Mouse (Mus musculus): Measurements from ENCODE around the gene Plcd1.

Plcd1 gene

DNA sequence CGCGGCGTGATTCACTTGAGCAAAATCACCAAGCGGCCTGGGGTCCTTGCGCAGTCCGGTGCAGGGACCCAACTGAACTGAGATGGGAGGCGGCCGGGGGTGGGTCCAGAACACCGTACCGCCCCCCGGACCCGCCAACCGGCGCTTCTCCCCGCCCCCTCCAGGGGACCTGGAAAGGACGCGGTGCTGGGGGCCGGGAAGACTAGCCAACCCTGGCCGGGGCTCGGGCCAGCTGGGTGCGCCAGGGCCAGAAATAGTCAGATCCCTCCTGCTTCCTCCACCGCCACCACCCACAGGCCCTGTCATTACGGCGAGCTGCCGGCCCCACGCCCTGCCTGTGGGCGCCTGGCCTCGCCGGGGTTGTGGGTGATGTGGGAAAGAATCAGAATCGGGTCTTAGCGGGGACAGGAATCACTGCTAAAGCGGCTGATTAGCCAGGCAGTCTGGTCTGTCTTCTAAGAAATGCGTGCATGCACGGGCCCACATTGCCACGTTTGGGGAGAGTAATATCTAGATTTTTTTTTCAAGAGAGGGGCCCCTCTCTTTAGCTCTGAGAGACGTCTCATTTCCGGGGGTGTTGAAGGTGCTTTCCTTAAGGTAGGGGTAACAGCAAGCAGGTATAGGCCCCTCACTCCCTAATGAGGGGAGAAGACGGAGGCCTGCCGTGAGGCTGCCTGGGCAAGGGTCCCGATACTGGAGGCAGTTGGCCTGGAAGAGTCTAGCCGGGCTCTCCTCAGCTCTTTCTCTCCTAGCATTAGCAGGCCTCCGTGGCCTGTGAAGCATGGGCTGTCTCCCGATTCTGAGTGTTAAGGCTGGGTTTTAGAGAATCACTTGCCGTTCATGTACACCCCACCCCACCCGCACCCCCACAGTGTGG is at the start of gene Plcd1:
Gene Plcd1 (minus strand): TSS at position 84 of the 877 bp plus-strand sequence.
- DNase-seq = peak; percentile 54

DNA sequence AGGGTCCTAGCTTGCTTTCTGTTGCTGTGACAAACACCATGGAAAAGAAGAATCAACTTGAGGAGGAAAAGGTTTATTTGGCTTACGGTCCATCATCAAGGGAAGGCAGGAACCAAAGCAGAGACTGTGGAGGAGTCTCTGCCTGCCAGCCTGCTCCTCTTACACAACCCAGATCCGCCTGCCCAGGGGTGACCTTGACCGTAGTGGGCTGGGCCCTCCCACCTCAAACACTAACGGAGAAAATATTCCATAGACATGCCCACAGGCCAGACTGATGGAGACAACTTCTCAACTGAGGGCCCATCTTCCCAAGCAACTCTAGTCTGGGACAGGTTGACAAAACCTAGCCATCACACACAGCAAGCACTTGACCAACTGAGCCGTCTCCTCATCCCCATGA is 48.8 kb upstream of the Plcd1 start:
- DNase-seq = no peak

- no peak for DNase-seq
Observed at GRCm38 (mm10) chr9:119138836-119139235, 45.5 kb upstream of the Plcd1 start.

DNA sequence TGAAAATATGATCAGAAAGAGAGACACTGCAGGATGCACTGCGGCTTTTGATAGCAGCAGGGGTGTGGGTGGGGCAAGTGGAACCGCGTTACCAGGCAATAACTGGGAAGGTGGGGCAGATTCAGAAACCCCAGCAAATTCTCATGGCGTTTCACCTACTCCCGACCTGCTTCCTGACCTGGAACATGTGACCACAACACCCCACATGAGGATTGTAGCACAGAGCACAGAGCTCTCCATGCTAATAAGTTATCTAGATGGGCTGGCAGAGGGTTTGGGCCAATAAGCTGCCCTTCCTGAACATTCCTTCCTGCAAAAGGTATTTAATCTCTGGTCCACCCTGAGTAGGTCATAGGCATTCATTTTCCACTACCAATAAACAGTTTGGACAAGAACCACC is 37.4 kb upstream of the Plcd1 start:
- no peak for DNase-seq

DNA sequence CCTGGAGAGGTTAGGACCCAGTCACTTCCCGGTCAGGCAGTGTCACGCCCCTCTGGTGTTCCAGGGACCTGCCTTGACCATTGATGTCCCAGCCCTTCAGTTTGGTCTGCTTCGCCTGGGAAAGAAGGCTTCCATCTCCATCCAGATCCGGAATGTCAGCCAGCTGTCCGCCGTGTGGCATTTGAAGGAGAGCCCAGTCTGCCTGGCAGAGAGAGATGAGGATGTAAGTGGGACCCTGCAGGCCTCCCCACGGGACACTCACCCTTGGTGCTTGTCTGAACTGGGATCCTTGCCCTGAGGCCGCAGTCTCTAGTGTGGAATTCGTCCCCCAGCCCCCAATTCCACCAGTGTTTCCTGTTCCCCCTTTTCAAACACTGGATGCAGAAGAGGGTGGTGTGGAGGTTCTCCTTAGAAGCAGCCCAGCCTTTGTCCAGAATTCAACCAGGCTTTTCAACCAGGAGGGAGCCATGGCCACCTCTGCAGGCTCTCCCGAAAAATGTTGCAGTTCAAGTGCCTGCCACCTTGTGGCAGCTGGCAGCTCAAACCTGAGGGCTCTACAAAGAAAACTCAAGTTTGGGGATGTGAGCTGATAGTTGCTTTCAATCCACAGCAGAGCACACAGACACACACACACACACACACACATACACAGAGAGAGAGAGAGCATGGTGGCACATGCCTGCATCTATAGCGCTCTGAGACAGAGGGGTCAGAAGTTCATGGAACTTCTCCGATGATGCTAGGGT is 35.3 kb upstream of the Plcd1 start:
- no peak for DNase-seq

- no peak for DNase-seq
Observed at GRCm38 (mm10) chr9:119122596-119123369, 29.5 kb upstream of the Plcd1 start.

- no peak for DNase-seq
Observed at GRCm38 (mm10) chr9:119120168-119120560, 26.9 kb upstream of the Plcd1 start.

DNA sequence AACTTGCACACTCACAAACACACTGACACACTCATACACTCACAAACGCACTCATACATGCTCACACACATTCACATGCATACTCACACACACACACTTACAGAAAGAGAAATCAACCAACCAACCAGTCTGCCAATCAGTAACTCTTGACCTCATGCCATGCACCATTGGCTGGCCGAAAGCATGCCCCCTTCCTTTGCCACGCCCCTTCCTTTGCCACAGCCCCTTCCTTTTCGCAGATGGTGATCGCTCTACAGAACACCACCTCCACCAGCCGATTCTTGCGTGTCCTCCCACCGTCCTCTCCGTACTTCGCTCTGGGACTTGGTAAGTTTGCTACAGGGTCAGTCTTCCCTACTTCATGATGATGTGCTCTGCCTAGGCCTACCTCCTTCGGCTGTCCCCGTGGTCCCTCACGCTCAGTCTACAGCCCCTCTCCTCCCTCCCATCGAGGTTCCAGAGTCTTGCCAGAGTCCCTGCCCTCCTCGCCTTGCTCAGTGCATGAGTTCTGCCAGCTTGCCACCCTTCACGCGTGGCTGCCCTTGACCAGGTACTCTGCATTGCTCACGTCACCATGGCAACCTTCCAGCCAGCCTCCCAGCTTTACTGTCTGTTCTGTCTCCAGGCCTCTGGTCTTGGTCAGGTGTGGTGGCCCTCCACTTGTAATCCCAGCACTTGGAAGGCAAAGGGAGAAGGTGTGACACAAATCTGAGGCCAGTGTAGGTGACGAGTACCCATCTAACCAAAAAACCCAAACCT is 26.3 kb upstream of the Plcd1 start:
- no peak for DNase-seq

DNA sequence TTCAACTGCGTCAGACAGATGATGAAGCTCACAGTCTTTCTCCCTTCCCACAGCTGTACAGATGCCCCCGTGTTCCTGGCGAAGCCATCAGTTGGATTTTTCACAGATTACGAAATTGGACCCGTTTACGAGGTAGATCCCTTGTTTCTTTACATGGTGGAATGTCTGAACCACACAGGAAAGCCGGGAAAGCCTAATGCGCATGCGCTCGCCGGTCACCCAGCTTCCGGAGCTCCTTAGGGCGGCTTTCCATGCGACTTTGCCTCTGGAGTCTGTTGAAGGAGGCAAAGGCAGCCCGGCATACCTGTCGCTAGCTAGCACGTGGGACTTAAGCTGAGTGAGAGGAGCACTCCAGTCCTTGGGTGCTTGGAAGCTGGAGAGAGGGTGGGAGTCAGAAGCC is 21.6 kb upstream of the Plcd1 start:
- DNase-seq = no peak

DNA sequence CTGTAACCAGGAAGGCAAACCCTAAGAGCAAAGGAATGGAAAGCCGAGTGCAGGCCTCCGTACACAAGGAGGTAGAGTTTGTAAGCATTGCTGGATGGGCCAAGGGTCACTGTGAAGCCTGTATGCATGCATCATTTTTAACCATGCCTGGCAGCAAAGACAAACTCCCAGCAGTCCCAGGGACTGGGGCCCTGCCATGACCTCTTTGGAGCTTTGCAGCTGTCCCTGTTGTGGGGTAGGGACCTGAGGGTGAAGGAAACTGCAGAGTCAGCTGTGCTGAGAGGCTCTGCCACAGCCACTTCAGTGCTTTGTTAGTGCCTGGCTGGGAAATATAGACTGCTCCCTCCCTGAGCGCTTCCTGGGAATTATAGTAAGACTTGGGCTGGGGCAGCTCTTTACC is 17.3 kb upstream of the Plcd1 start:
- no peak for DNase-seq

- DNase-seq = no peak
Observed at GRCm38 (mm10) chr9:119109685-119110353, 16.5 kb upstream of the Plcd1 start.

- DNase-seq = no peak
Observed at GRCm38 (mm10) chr9:119107566-119107965, 14.3 kb upstream of the Plcd1 start.

GRCm38 (mm10) chr9:119102783-119103113 is 9.4 kb upstream of the Plcd1 start:
- no peak for DNase-seq

GRCm38 (mm10) chr9:119101992-119102782 is 8.9 kb upstream of the Plcd1 start, which contains the start of gene Dlec1:
TSS of gene Dlec1 (plus strand) at chr9:119102478.
- DNase-seq = peak; percentile 14

DNA sequence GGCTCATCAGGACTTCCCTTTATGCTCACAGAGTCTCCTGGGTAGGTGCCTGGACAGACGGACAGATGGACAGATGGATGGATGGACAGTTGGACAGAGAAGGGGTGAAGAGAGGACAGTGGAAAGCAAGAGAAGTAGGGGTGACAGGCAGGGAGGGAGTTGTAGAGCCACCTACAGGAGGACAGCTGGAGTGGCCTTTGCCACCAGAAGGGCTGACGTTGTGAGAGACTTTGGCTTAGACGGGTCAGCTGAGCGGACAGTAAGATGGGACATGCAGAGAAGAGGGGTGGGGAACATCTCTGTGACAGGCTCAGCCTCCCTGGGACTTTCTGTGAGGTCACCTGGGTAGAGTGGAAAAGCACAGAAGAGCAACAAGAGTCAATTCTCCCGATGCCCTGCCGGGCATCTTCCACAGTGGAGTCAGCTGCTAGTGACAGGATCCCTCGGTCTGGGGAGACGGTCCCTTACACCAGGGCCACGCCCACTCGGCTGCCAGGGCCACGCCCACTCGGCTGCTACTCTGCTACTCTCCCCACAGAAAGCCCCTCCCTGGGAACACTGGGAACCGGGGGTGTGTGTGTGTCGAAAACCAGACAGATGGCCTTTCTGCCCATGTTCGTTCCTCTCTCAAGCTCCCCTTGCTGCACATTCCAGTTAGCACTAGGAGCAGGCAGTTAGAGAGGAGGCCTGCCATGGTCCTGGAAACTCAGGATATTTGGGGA is 7.0 kb upstream of the Plcd1 start:
- no peak for DNase-seq

- no peak for DNase-seq
Observed at GRCm38 (mm10) chr9:119094462-119095109, 1.3 kb upstream of the Plcd1 start.

GRCm38 (mm10) chr9:119092473-119093418 is 556 bp downstream of the Plcd1 start:
- DNase-seq = no peak

DNA sequence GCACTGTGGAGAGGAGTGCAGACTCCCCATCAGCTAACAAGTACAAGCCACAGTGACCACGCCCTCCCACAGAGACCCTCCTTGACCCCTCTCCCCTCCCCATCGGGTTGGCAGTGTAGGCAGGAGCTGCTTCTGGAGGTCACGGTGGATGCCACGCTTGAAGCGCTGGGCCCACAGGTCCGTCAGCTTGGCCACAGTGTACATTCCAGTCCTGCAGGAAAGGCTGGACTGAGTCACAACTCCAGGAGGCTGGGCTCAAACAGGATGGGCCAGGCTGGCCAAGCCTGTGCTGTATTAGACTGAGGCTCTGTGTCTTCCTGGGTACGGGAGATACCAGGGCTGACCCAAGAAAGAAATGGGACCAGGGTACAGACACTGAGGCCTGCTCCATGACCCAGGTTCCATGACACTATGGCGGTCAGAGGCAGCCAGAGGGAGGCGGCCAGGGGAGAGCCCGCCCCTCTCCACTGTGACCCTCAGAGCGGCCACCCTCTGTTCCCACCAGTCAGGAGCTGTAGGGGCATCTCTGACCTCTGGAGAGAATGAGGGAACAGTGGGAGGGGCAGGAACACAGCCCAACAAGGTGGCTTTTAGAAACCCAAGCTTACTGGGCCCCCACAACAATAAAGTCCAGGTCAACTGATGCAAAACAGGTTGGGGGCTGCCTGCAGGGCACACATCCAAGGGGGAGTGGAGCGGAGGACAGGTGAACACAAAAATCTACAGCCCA is 1.6 kb downstream of the Plcd1 start:
- DNase-seq = no peak
